Mouse (Mus musculus) forebrain, embryonic 11.5 days (tissue): ENCODE measurements around the gene Rcl1. TPM values are rescaled to one million over a fixed set of nuclear protein-coding genes. Genes with fewer than 3 reads are reported as not detected.

Experiments
- ATAC-seq: fragments of 200-750 bp; cut with Nextera tagmentation; replicated peaks from 2 replicates; pipeline ENCODE4 v1.8.0; 2017; ENCODE audit warnings: moderate TSS enrichment; ENCODE audit not compliant: low FRiP score
- DNase-seq: peaks from one replicate; pipeline ENCODE4 v3.0.0-alpha.2; 2017; ENCODE audit warnings: low spot score
- H3K27ac ChIP-seq: fragments of 300-500 bp; sonication (generic); 2 replicates; pipeline ENCODE4 v1.5.1; 2014; ENCODE audit warnings: low read depth, low read length
- H3K27me3 ChIP-seq: fragments of 300-500 bp; sonication (generic); 2 replicates; pipeline ENCODE4 v1.6.1; 2014; ENCODE audit warnings: mild to moderate bottlenecking, low read length, mixed read lengths; ENCODE audit not compliant: control insufficient read depth, insufficient read depth
- H3K36me3 ChIP-seq: fragments of 300-500 bp; sonication (generic); 2 replicates; pipeline ENCODE4 v1.6.1; 2014; ENCODE audit warnings: mild to moderate bottlenecking, low read length, moderate library complexity, mixed read lengths; ENCODE audit not compliant: control insufficient read depth, insufficient read depth
- H3K4me1 ChIP-seq: fragments of 300-500 bp; sonication (generic); replicated peaks from 2 replicates; pipeline ENCODE4 v1.6.1; 2014; ENCODE audit warnings: low read length, mixed read lengths; ENCODE audit not compliant: control insufficient read depth, insufficient read depth
- H3K4me2 ChIP-seq: fragments of 300-500 bp; sonication (generic); 2 replicates; pipeline ENCODE4 v1.6.1; 2014; ENCODE audit warnings: low read depth, mild to moderate bottlenecking, low read length, moderate library complexity, mixed read lengths; ENCODE audit not compliant: severe bottlenecking
- H3K4me3 ChIP-seq: fragments of 300-500 bp; sonication (generic); 2 replicates; pipeline ENCODE4 v1.5.1; 2014; ENCODE audit warnings: low read depth, low read length
- H3K9ac ChIP-seq: fragments of 300-500 bp; sonication (generic); 2 replicates; pipeline ENCODE4 v1.6.1; 2014; ENCODE audit warnings: low read length
- H3K9me3 ChIP-seq: fragments of 300-500 bp; sonication (generic); 2 replicates; pipeline ENCODE4 v1.6.1; 2016; ENCODE audit warnings: low read length, mixed read lengths; ENCODE audit not compliant: control insufficient read depth
- WGBS: fragments of 180-500 bp; shearing (Covaris S2); extraction: QIAGEN DNeasy Blood & Tissue Kit; methylation state at CpG from one replicate; pipeline ENCODE4 v1.1.7; 2014; 5-methylcytosine and 5-hydroxymethylcytosine counted together
- polyA plus RNA-seq: library from polyadenylated mRNA; unstranded; fragments of >200 nt; fragmentation: Nextera tagmentation; extraction: Ambion mirVana; gene quantifications from 2 replicates; pipeline ENCODE4 v1.2.1, GENCODE M21; 2014

Gene Rcl1
- 52.2 and 54.5 TPM in 2 replicates for polyA plus RNA-seq

DNA sequence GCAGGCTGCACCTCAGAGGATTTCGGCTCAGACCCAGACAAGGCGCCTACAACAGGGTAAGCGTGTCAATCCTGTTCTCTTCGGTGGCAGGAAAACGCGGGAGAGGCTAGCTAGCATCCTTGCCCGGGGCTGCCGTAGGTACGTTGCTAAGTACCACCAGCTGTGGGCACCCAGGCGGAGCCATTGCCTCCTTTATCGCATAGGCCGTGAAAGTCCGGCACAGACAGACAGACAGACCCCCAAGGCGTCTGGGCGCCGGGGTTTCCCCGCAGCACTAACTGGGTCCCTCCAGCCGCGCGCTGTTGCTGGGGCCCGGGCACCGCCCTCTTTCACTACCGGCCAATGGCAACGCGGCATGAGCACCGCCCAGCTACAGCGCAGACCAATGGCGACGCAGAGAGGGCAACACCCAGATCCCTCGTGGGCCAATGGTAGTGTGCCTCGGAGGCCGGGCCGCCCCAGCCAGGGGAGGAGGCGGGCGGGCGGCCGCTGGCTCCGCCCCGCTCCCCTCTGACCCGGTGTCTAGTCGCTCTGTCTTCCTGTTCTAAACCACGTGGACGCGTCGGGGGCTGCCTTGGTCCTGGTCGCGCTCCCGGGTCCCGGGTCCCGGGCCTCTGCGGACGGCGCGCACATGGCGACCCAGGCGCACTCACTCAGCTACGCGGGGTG lies at the start of gene Rcl1:
Rcl1 (plus strand) TSS at position 502 of the 669 bp plus-strand sequence.
- Histone ChIP-seq H3K9me3 (no peaks in the 10 kb centered on the region), H3K36me3 (no peaks in the 10 kb centered on the region), H3K4me2 (peak within 1 kb of the TSS; percentile 84), H3K9ac (peak within 1 kb of the TSS; percentile 75), H3K4me3 (peak within 1 kb of the TSS; percentile 90), H3K27ac (peak within 1 kb of the TSS; percentile 41; the same call in 1 of the 2 replicates), H3K27me3 (no peaks in the 10 kb centered on the region), H3K4me1 (peaks cover 6% of the 10 kb centered on the region; the same call in 1 of the 2 replicates)
- peak; percentile 100 for ATAC-seq
- under 1% methylated on average over 54 of the region's 58 CpGs for WGBS
- peak; percentile 98 for DNase-seq

DNA sequence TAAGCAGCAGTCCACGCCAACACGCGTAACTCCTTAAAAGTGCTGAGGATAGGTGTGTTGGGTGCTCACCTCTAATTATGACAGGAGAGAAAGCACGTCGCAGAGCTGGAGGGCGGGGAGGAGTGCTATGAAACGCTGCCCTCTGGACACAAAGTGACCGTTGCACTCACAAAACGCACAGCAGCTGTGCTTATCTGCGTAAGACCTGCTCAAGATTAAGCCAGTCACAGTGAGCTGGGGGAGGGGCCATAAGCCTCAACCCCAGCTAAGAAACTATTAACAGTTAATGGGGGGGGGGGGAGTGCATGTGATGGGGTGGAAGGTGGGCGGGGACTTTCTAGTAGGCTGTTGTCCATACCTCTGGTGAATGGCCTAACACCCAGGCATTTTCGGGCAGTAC lies 48.4 kb upstream of the Rcl1 start:
- Histone ChIP-seq H3K4me3 (no peak overlapping the region), H3K27me3 (no peaks in the 10 kb centered on the region), H3K4me2 (no peak overlapping the region), H3K4me1 (0 out of 2 replicates have a peak, but pooled peaks cover 3% of the 10 kb centered on the region), H3K9me3 (no peaks in the 10 kb centered on the region), H3K27ac (no peak overlapping the region), H3K9ac (no peak overlapping the region), H3K36me3 (no peaks in the 10 kb centered on the region)
- DNase-seq (no peak), ATAC-seq (no peak)
- 88% methylated on average over 12 of the region's 12 CpGs for WGBS

DNA sequence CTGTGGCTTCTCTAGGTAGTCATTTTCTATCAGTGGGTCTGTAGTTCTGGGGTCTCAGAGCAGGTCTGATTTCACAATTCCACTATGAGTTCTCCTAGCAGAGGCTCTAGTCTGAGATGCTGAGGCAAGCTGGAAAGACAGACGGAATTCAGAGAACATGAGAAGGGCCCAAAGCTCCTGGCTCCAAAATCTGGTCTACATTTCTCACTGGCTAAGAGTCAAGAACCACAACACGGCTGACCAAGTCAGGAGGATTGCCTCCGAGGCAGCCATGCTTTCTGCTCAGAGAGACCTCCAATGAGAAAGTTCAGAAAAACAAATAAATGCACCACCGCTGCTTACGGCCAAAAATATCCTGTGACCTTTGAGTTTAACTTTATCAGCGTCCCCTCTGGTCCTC lies 46.6 kb upstream of the Rcl1 start:
- Histone ChIP-seq H3K4me3 (no peak overlapping the region), H3K27me3 (no peaks in the 10 kb centered on the region), H3K9me3 (no peaks in the 10 kb centered on the region), H3K36me3 (no peaks in the 10 kb centered on the region), H3K4me2 (no peak overlapping the region), H3K27ac (no peak overlapping the region), H3K4me1 (no peaks in the 10 kb centered on the region), H3K9ac (no peak overlapping the region)
- 89% methylated on average over 6 of the region's 6 CpGs for WGBS
- DNase-seq (no peak), ATAC-seq (no peak)

DNA sequence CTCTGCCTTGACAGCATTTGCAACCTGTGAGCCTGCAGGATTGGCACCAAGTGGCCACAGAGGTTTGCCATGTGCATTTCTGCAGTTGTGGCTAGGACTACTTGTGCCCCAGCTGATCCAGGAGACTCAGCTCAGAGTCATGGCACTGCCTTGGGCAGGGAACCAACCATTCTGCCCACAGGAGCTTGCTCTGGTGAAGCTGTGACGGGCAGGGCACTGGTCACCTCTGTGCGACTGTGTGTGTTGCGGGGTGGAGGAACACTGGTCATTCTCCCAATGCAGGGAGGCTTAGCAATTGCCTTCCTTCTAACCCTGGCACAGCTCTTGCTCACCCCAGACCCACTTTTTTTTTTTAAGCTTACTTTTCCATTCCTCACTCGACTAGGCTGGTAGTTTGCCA lies 45.7 kb upstream of the Rcl1 start:
- Histone ChIP-seq H3K27ac (no peak overlapping the region), H3K9ac (no peak overlapping the region), H3K27me3 (no peaks in the 10 kb centered on the region), H3K4me3 (no peak overlapping the region), H3K9me3 (no peaks in the 10 kb centered on the region), H3K4me2 (no peak overlapping the region), H3K4me1 (no peaks in the 10 kb centered on the region; the same call in 1 of the 2 replicates), H3K36me3 (no peaks in the 10 kb centered on the region)
- no peak for ATAC-seq
- WGBS, result 90% methylated on average over 4 of the region's 4 CpGs
- no peak for DNase-seq

DNA sequence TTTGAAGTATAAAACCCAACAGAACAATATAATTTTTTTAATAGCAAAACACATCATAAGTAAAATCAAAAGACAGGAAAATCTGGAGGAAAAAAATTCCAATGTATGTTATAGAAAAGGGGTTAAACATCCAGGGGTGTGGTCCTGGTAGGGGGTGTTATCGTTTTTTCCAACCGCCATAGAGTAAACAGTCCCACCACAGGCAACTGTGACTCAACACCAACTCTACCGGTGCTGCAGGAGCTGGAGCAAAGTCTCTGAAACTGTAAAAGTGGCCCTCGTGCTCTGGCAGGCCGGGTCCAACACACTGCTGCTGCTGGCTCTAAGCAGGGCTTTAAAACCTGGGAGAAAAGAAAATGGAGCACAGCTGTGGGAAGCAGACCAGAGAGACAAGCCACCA lies 42.4 kb upstream of the Rcl1 start:
- no peaks in the 10 kb centered on the region for H3K36me3 ChIP-seq
- no peaks in the 10 kb centered on the region for H3K9me3 ChIP-seq
- no peak overlapping the region for H3K27ac ChIP-seq
- ATAC-seq (no peak), DNase-seq (no peak)
- H3K4me3 ChIP-seq, result no peak overlapping the region
- H3K27me3 ChIP-seq, result no peaks in the 10 kb centered on the region
- no peak overlapping the region for H3K9ac ChIP-seq
- H3K4me2 ChIP-seq, result no peak overlapping the region
- H3K4me1 ChIP-seq, result no peaks in the 10 kb centered on the region; the same call in 1 of the 2 replicates
- 93% methylated on average over 5 of the region's 5 CpGs for WGBS

DNA sequence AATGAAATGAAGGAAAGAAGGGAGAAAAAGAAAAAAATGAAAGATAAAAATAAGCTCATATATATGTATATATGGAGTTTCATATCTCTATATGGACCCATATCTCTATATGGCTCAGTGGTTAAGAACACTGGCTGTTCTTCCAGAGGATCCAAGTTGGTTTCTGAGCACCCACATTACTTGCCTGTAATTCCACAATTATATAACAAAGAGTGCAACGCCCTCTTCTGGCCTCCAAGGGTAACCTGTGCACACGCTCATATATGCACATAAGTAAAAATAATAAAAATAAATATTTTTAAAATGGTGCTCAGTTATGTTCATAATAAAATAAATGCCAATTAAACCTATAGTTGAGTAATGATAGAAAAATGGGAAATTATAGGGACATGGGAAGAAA lies 41.5 kb upstream of the Rcl1 start:
- H3K9ac ChIP-seq, result no peak overlapping the region
- no peaks in the 10 kb centered on the region for H3K27me3 ChIP-seq
- no peaks in the 10 kb centered on the region; the same call in 1 of the 2 replicates for H3K4me1 ChIP-seq
- whole genome bisulfite sequencing, result 80% methylated on average over 2 of the region's 2 CpGs
- ATAC-seq (no peak), DNase-seq (peak; percentile 34)
- no peaks in the 10 kb centered on the region for H3K36me3 ChIP-seq
- H3K9me3 ChIP-seq, result no peaks in the 10 kb centered on the region
- no peak overlapping the region for H3K4me3 ChIP-seq
- H3K27ac ChIP-seq, result no peak overlapping the region
- H3K4me2 ChIP-seq, result no peak overlapping the region

DNA sequence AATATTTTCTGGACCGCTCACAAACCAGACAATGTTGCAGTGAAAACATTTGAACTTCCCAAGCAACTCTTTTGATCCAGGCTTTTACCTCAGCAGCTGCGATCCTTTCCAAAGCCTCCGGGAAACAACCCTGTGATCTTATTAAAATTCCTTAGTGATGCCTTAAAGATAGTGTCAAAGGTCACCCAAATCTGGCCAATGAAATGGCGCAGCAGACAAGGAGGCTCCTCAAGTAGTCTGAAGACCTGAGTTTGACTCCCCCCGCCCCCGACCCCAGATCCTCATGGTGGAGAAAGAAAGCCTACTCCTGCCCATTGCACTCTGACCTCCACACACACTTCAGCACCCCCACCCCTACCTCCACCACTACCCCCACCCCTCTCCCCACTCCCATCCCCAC lies 40.9 kb upstream of the Rcl1 start:
- Histone ChIP-seq H3K27me3 (no peaks in the 10 kb centered on the region), H3K9ac (no peak overlapping the region), H3K4me3 (no peak overlapping the region), H3K4me2 (no peak overlapping the region), H3K27ac (0 out of 2 replicates have a peak overlapping the region, but pooled peaks have one; percentile 25), H3K9me3 (no peaks in the 10 kb centered on the region), H3K36me3 (no peaks in the 10 kb centered on the region), H3K4me1 (no peaks in the 10 kb centered on the region; the same call in 1 of the 2 replicates)
- no peak for ATAC-seq
- no peak for DNase-seq
- WGBS, result 14% methylated on average over 6 of the region's 6 CpGs

DNA sequence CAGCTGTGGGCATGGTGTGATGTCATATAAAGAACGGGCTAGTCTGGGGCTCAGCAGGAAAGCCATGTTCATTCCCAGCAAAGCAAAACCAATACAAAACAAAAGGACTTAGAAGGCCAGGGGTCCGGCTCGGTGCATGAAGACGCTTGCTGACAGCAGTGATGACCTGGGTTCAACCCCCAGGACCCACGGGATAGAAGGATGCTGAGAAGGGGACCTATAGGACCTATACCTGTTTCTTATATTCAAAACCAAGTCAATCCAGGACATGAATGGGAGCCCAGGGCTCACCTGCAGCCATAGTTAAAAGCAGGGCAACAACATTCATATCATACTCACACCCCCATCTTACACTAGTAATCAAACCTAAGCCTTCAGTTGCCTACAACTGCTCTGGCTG lies 38.2 kb upstream of the Rcl1 start:
- Histone ChIP-seq H3K9ac (no peak overlapping the region), H3K27ac (no peak overlapping the region), H3K4me3 (no peak overlapping the region), H3K4me1 (no peaks in the 10 kb centered on the region; the same call in 1 of the 2 replicates), H3K27me3 (no peaks in the 10 kb centered on the region), H3K4me2 (no peak overlapping the region), H3K9me3 (no peaks in the 10 kb centered on the region), H3K36me3 (no peaks in the 10 kb centered on the region)
- DNase-seq (no peak), ATAC-seq (no peak)
- WGBS, result 82% methylated on average over 5 of the region's 5 CpGs
